Mouse (Mus musculus) cortical plate, adult 2 months (tissue): ENCODE data around the gene 4930486L24Rik. TPM values are rescaled to one million over a fixed set of nuclear protein-coding genes. Genes with fewer than 3 reads are reported as not detected.
A peak's percentile ranks its signal among the peaks of the same experiment; 100 is the strongest.
"Not testable (repeated sequence)": the region's sequence is repeated elsewhere in the genome, so short reads cannot be mapped to it uniquely, and the experiment has no call there.

Experiments used
- H3K27ac ChIP-seq: fragments of 200-500 bp; 2 replicates; pipeline ENCODE4 v1.5.1; 2012; ENCODE audit warnings: low read length, control low read depth, inconsistent platforms; ENCODE audit not compliant: insufficient read depth
- H3K4me1 ChIP-seq: fragments of 200-500 bp; 2 replicates; pipeline ENCODE4 v1.6.1; 2011; ENCODE audit warnings: low read length; ENCODE audit not compliant: control insufficient read depth, insufficient read depth
- H3K4me3 ChIP-seq: fragments of 200-500 bp; 2 replicates; pipeline ENCODE4 v1.5.1; 2011; ENCODE audit warnings: mild to moderate bottlenecking, low read length, control low read depth; ENCODE audit not compliant: insufficient read depth
- CTCF ChIP-seq: fragments of 200-500 bp; IDR thresholded peaks from 2 replicates; pipeline ENCODE4 v1.5.1; 2011; ENCODE audit warnings: mild to moderate bottlenecking, control low read depth, low read length; ENCODE audit not compliant: insufficient read depth; ENCODE audit errors: extremely low read depth
- POLR2A ChIP-seq: fragments of 200-500 bp; IDR thresholded peaks from 2 replicates; pipeline ENCODE4 v1.6.1; 2011; ENCODE audit warnings: mild to moderate bottlenecking, low read length, control low read depth; ENCODE audit not compliant: insufficient read depth; ENCODE audit errors: extremely low read depth
- polyA plus RNA-seq: library from polyadenylated mRNA; depleted of rRNA; stranded (reverse); fragments of >200 nt; gene quantifications from 2 replicates; pipeline ENCODE4 v1.2.3, GENCODE M21; 2012; rRNA removed

Gene 4930486L24Rik
- polyA plus RNA-seq: 0.15 TPM in 1 of 2 replicates, not detected in the other

DNA sequence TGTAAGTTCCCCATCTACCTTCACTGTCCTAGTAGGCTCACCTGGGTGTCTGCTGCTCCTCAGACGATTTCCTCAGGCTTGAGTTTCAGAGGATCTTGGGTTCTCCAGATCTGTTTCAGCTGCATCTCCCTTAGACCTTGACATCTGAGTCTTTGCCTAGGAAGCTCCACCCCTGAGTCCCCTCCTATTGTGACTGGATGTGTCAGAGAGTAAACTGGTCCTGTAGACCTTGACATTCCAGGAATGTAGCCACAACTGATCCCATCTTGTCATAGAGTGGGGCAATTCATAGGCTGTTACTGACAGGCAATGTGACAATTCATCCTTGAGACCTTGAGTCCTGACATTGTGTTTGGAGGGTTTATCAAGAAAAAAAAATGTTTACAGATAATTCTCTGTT lies at the start of gene 4930486L24Rik:
Gene 4930486L24Rik (minus strand): TSS at position 195 of the 400 bp plus-strand sequence.
- no peak within 1 kb of the TSS for H3K27ac ChIP-seq
- TF ChIP-seq POLR2A (no peak), CTCF (no peak)
- H3K4me1 ChIP-seq: no peaks in the 10 kb centered on the region
- H3K4me3 ChIP-seq: no peak within 1 kb of the TSS

DNA sequence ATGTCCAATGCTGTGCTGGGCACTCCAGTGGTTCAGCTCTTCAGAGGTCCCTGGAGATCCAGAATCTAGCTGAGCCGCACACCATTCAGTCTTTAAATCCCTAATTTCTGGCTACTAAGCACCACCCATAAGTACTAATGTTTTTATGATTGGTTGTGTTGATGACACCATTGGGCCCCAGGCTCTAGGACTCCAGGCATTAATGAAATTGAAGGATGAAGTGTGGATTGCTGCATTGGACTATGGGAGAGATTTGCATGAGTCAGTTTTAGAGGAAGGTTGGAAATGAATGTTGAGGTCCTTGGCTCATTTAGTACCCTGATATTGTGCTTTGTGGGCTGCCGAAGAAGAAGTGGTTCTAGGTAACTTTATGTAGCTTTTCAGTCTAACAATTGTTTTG lies 40.5 kb upstream of the 4930486L24Rik start, which contains the start of gene Tpbpb:
Gene Tpbpb (minus strand): TSS at position 101 of the 400 bp plus-strand sequence.
- H3K27ac ChIP-seq, H3K4me3 ChIP-seq, H3K4me1 ChIP-seq: not testable (repeated sequence)

DNA sequence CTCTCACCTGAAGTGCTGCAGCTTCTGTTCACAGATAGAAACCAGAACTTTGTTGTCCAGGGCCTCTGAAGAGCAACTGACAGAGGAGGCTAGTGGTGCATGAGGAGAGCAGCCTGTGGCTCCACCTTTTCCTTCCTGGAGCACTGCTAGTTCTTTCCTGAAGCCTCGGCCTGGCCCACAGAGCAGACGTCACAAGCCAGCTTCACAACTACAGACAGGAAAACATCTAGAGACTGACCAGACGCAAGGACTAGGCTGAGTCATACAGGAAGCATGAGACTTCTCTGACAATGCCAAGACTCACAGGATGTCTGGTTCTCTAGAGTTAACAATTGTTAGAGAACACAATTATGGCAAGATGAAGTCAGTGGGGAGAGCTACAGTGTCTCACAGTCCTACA lies 33.1 kb upstream of the 4930486L24Rik start, which contains the start of gene Ctla2b:
Gene Ctla2b (minus strand): TSS at position 120 of the 400 bp plus-strand sequence.
- Histone ChIP-seq H3K27ac (peak within 1 kb of the TSS; percentile 65; the same call in 1 of the 2 replicates), H3K4me3 (no peak within 1 kb of the TSS)
- TF ChIP-seq CTCF (no peak), POLR2A (no peak)

DNA sequence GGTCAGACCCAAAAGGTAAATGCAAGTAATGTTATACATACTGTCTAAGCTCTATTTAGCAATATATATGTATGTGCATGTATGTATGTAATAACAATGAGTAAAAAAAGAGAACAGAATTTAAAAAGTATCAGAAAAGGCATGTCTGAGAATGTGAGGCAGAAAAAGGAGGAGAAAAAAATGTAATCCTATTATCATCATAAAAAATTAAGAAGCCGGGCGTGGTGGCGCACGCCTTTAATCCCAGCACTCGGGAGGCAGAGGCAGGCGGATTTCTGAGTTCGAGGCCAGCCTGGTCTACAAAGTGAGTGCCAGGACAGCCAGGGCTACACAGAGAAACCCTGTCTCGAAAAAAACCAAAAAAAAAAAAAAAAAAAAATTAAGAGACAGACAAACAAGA lies 32.5 kb upstream of the 4930486L24Rik start, which contains the start of gene Gm49392:
Gene Gm49392 (minus strand): TSS at position 101 of the 400 bp plus-strand sequence.
- H3K4me1 ChIP-seq, H3K4me3 ChIP-seq: not testable (repeated sequence)
- H3K27ac ChIP-seq: peak within 1 kb of the TSS; percentile 65; the same call in 1 of the 2 replicates

More for the DNA sequence above, 33.1 kb upstream of the 4930486L24Rik start, which contains the start of gene Ctla2b:
- no peaks in the 10 kb centered on the region for H3K4me1 ChIP-seq

DNA sequence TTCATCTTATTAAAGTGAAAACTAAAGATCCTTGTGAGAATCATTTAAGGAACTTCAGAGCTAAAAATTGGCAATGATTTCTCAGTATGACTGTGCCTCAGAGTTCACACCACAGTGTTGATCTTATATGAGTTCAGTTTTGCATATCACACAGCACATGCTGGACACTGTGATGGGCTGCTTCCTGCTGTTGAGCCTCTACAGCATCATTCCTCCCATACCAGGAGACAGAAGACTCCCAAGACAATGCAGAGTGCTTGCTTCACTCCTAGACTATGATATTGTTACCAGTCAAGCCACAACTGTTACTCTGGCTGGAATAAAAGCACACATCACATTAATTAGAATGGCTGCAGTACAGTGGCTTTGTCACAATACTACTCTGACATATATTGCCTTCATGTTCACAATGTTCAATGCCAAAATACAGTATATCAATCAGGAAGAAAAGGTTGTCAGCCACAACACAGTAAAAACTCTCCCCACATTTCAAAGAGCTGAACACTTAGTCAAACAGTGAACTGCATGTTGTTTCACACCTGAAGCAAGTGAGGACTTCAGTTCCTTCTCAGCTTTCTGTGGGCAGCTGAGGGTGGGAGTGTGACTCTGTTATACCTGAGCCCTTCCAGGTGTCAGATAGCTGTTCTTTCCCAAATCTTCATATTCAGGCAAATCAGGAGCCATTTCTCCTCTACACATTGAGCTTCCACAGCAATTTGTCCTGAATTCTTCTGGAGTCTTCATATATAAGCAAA lies 31.3 kb upstream of the 4930486L24Rik start:
- H3K4me1 ChIP-seq: no peaks in the 10 kb centered on the region
- no peak overlapping the region for H3K4me3 ChIP-seq
- no peak overlapping the region for H3K27ac ChIP-seq
- TF ChIP-seq POLR2A (no peak), CTCF (no peak)

DNA sequence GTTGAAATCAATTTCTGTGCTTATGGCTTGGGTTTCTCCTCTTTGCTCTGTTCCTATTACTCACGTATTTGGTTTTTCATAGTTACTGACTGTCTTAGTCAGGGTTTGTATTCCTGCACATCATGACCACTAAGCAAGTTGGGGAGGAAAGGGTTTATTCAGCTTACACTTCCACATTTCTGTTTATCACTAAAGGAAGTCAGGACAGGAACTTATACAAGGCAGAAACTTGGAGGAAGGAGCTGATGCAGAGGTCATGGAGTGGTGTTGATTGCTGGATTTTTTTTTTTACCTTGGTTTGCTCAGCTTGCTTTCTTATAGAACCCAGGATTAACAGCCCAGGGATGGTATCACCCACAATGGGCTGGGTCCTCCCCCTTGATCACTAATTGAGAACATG lies 28.0 kb upstream of the 4930486L24Rik start:
- Histone ChIP-seq H3K4me3 (no peak overlapping the region), H3K27ac (no peak overlapping the region), H3K4me1 (no peaks in the 10 kb centered on the region)
- no peak for TF ChIP-seq POLR2A
- TF ChIP-seq CTCF: no peak

DNA sequence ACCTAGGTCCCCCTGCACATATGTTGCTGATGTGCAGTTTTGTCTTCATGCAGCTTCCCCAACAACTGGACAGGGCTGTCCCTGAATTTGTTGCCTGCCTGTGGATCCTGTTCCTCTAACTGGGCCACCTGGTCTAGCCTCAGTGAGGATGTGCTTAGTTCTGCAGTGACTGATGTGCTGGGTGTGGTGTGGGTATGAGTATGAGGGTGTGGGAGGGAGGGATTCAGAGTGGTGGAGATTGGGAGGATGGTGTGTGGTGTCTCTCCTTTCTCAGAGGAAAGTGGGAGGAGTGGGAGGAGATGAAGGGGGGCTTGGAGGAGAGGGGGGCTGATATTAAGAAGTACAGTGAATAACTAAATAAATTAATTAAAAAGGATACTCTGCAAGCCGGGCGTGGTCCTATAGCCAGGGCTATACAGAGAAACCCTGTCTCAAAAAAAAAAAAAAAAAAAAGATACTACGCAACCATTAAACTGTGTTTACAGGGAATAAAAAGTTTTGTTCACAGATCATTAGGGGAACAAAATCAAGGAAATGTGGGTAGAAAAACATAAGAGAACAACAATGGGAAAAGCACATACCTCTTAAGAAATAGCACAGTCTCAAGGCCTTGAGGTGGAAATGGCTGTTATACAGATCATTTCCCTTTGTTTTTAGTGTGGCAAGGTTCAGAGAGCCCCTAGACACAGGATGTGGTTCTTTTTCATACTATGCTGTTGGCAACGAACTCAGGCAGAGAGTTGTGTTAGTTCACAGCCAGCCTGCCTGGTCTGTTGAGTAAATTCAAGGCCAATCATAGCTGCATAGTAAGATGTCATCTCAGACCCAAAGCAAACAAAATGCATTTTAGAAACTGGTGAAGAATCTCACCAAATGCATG lies 15.8 kb downstream of the 4930486L24Rik start:
- Histone ChIP-seq H3K4me3 (no peak overlapping the region), H3K27ac (no peak overlapping the region), H3K4me1 (no peaks in the 10 kb centered on the region)
- TF ChIP-seq CTCF (no peak), POLR2A (no peak)

DNA sequence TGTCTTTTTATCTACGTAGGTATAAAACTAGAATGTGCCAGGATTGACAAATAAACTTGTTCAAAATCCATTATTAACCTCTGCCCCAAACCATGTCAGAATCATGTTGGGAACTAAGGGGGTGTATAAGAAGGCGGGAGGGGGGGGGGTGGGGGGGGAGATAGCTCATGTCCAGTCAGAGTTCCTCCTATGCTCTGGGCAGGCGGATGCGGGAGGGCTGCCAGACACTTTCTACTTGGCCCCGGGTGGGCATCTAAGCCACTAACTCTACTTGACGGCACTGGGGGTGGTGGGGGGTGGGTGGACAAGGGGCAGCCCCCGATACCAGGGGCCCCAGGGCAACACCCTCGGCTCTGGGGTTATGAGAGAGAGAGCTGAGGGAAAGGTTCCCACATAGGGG lies 21.1 kb downstream of the 4930486L24Rik start:
- H3K4me1 ChIP-seq: no peaks in the 10 kb centered on the region
- H3K27ac ChIP-seq: no peak overlapping the region
- TF ChIP-seq POLR2A (no peak), CTCF (no peak)
- H3K4me3 ChIP-seq: no peak overlapping the region

DNA sequence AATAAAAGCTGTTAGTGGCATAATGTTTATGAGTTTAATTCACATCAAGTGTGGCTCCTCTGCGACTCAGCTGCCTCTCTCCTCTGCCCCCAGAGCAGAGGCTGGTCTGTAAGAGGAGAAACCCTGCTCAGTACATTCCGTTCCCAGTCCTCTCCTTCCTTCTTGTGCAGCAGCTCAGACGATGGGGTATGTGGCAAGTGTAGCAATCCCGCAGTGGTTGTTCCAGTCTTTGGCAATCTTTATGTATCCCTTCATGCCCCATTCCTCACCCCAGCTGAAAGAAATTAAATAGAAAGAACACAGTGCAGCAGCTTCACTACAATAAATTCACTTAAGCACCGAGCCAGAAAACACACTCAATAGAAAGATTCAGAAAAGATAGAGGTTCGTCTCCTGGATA lies 21.6 kb downstream of the 4930486L24Rik start:
- no peaks in the 10 kb centered on the region for H3K4me1 ChIP-seq
- TF ChIP-seq POLR2A: no peak
- TF ChIP-seq CTCF: no peak
- no peak overlapping the region for H3K4me3 ChIP-seq
- H3K27ac ChIP-seq: no peak overlapping the region
